Mouse (Mus musculus) urinary bladder, postnatal 14 days (tissue): Measurements from ENCODE around the gene Phf21a.

Source experiments
- DNase-seq: peaks from one replicate; pipeline ENCODE4 v3.0.0; 2021; ENCODE audit warnings: low spot score

Phf21a gene

DNA sequence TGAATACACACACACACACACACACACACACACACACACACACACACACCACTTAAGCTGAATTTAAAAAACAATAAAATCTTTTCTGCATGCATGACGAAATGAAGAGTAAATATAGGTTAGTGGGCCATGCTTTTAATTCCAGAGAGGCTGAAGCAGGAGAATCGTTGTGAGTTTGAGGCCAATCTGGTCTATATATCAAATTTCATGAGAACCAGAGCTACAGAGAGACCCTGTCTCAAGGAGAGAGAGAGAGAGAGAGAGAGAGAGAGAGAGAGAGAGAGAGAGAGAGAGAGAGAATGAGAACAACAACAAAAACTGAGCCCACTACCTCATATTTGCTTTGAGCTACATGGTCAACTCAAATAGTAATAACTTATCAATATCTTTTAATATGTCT, at the start of gene Phf21a:
TSS of gene Phf21a (plus strand) at position 301 of the 400 bp plus-strand sequence.
- DNase-seq = no peak

DNA sequence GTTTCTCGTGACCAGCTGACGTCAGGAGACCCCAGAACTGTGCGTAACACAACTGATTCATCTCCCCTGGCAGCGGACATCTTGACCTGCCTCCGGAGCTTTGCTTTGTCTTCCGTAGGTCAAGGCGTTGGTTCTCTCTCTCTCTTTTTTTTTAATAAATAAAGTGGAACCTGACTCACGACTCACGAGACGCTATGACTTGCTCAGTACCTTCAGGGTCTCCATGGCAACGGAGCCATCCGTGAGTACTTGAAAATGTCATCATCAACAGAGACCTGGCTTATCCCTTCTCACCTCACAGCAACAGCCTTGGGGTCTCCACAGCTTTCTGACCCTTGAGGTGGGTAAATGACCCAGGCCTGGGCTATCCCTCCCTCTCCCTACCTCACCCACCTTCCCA, 49.6 kb upstream of the Phf21a start:
- DNase-seq = no peak

GRCm38 (mm10) chr2:92047601-92048000, 45.3 kb upstream of the Phf21a start:
- no peak for DNase-seq

GRCm38 (mm10) chr2:92048034-92048690, 44.8 kb upstream of the Phf21a start:
- no peak for DNase-seq

DNA sequence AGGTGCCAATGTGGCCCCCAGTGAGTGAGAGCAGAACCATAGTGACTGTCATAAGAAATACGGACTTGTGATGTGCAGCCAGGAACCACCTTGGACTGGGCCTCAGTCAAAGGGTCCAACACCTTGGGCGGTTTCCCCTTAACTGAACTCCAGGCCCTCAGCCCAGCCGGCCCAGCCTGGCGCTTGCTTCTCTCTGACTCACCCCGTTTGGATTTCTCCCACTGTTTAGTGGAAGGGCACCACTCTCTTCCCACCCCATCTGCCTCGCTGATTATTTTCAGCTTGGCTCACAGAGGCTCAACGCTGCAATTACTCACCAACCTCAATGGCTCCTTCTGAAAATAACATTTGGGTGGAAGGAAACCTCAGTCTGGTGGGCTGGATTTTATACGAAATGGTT, 40.7 kb upstream of the Phf21a start:
- DNase-seq = peak; percentile 53

DNA sequence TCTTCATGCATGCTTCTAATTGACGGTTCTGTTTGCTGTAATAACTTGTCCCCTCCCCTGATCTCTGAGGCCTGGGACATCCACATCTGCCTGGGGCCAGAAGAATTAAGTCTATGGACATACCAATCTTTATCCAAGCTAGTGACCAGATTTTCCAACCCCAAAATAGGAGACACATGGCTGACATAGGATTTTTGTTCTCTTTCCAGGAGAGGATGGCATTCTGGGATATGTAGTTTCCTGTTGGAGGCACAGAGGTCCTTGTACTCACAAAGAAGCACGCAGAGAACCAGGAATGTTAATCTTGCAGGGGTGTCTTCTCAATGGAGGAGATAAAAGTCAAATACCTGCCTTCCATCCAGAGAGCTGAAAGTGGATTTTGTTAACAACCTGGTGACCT, 40.2 kb upstream of the Phf21a start:
- DNase-seq = no peak

- peak; percentile 91 for DNase-seq
These were observed 37.7 kb upstream of the Phf21a start for GRCm38 (mm10) chr2:92055101-92055813.

DNA sequence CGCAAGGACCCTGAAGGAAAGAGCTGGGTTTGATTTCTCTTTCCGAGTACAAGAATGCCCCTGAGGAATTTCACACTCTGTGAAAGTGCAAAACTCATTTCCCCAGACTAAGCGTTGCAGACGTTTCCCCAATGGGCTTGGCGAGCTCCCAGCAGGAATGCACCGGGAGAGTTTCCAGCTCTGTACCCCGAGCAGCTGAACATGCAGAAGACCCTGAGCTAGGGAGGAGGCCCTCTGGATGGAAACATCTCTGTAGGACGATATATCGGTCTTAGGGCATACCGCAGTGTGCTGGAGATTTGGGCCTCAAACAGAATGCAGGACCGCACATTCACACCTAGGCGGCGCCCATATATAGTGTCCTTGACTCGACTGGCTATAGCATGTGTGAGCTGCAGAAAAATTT, 37.1 kb upstream of the Phf21a start:
- DNase-seq = peak; percentile 53

DNA sequence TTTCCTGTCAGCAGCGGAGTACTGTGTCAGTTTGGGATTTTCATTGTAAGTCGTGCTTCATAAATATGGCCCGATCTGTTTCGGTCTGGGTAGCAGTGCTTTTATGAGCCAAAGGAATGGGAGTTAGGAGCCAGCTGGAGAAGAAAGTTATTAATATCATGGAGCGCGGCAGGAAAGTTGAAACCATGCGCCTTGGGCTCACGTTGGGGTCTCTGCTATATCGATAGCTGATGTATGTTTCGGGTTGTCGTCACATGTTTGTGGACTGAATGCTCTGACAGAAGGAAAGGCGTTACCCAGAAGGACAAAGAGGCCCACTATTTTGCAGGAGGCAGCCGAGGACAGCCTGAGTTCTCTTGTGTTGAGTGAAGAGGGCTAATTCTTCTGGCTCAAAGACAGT, 36.2 kb upstream of the Phf21a start:
- DNase-seq = no peak

- DNase-seq = peak; percentile 91
These were observed 34.4 kb upstream of the Phf21a start for GRCm38 (mm10) chr2:92058469-92058868.

- DNase-seq = no peak
These were observed 34.0 kb upstream of the Phf21a start for GRCm38 (mm10) chr2:92058936-92059335.

- peak; percentile 50 for DNase-seq
These were observed 33.3 kb upstream of the Phf21a start for GRCm38 (mm10) chr2:92059481-92060220.

DNA sequence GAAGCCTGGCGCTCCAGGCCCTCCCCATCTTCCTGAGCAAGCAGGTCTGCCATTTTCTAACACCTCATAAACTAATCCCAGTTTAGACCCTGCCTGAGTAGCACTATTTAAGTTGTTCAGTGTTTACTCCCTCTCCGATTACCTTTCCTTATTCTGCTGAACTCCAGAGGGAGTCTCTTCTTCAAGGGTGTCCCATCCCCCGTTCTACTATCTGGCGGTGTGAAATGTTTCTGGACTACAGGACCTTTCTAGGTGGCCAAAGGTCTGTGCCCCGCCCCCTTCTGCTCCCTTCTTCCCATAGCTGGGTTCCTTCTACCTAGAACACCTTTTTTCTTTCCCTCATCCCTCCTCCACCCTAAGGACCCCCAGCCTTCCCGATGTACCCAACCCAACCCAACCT, 32.6 kb upstream of the Phf21a start:
- DNase-seq = no peak

GRCm38 (mm10) chr2:92061337-92061736, 31.6 kb upstream of the Phf21a start:
- DNase-seq = no peak

DNA sequence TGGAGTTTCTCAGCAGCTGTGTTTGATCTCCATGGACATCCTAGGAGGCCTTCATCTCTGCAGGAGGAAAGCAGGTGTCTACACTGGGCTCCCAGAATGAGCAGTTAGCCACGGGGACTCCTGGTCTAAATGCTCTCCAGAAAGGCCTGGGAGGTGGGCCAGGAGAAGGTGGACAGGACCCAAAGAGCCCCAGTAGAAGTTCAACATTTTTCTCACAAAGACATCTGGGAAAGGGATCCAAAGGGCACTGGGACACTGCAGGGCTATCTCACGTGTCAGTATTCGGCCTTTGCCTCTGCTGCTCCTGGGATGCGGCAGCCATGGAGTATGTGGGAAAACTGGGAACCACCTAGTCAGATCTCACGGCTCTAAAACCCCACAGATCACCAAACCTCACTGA, 29.8 kb upstream of the Phf21a start:
- DNase-seq = no peak

DNA sequence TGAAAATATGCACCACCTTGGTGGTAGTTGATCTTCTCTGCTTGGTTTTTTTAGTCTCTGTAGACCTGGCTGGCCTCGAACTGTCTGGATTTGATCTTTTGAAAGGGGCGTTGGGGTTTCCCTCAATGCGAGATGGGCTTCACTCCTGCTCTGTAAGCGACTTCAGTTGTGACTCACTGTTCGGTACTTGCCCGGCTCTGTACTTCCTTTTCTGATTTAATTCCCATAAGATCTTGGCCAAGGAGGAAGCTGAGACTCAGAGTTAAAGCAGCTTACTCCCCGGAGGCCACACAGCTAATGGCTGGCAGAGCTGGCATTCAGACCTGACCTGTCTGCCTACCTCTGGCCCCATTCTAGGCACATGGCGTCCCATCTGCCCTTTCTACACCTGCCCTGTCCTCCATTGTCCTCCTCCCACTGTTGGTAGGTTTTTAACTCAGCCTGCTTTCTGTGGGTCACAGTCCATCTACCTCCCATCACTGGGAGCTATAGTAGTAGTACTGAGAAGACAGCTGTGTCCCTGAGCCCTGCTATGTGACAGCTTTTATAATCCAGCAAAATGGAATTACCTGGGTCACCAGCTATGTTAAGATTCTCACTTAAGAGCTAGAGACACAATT, 27.5 kb upstream of the Phf21a start:
- DNase-seq = no peak

- DNase-seq = no peak
These were observed 27.0 kb upstream of the Phf21a start for GRCm38 (mm10) chr2:92065938-92066337.

DNA sequence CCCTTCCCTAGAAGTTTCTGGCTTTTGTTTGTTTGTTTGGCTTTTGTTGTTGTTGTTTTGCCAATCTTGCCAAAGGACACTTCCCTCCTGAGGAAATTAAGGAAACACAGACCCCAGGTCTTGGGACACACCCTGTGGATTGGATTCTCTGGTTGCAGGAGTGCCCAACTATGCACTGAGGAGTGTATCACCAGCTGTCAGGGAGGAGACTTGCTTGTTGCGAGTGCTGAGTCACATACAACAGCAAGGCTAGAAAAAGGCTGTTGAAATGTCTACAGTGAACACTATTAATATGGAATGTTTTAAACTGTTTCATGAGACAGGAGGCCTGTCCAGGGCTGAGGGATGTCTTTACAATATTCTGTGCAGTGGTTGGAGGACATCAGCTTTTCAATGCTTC, 26.0 kb upstream of the Phf21a start:
- no peak for DNase-seq

- DNase-seq = no peak
These were observed 25.3 kb upstream of the Phf21a start for GRCm38 (mm10) chr2:92067600-92067999.

DNA sequence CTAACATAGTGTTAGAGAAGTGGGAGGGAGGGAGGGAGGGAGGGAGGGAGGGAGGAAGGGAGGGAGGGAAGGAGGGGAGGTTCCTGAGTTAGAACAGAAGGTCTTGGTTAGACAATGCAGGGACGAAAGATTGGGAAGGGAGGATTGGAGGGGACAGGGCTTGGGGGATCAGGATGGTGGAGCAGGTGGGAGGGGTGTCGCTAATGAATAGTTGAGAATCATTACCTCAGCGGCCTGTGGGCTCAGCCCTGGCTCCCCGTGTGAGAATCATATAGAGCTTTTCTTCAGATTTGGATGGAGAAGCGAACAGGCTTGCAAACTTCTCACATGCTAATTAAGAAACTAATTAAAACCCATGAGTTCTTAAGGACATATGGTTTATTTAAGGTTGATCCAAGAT, 23.3 kb upstream of the Phf21a start:
- DNase-seq = no peak

DNA sequence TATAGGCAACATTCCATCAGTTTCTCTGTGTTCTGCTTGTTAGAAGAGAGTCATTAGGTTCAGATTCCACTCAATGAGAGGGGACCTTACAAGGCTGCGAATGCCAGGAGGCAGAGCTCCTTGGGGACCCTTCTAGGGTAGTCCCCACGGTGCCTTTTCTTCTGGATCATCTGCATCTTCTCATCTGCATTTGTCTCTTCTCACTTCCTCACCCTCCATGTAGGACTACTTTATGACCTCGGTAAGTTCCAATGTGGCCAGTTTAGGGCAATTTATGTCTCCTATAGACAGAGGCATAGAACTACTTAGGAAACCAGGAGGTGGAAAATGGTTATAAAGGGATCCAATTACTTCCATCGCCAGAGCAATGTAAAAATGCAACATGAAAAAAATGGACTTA, 21.8 kb upstream of the Phf21a start:
- no peak for DNase-seq

- no peak for DNase-seq
These were observed 16.7 kb upstream of the Phf21a start for GRCm38 (mm10) chr2:92076086-92076692.
